Mouse (Mus musculus): Measurements from ENCODE around the gene Mnd1. TPM values are rescaled to one million over a fixed set of nuclear protein-coding genes. Genes with fewer than 3 reads are reported as not detected.

Gene Mnd1
- total RNA-seq (2021): 1 to 10 TPM; 2.8 to 3.1 TPM
- long read RNA-seq, partial matches to known transcripts: 0 of 2 reads
- long read RNA-seq, other reads (novel, unspliced or antisense): 0 of 2 reads

GRCm38 (mm10) chr3:84155558-84156006, at the start of gene Mnd1:
TSS of gene Mnd1 (minus strand) at chr3:84155786.
- peak; percentile 99 for DNase-seq (ENCODE audit: low spot score in 2 of 2)

- DNase-seq (ENCODE audit: low spot score in 2 of 2): no peak
Measured at GRCm38 (mm10) chr3:84204640-84205039, 49.1 kb upstream of the Mnd1 start.

- DNase-seq (ENCODE audit: low spot score in 2 of 2): peak; percentile 47 to 65
Measured at GRCm38 (mm10) chr3:84200559-84201420, 45.2 kb upstream of the Mnd1 start.

GRCm38 (mm10) chr3:84199516-84199915, 43.9 kb upstream of the Mnd1 start:
- DNase-seq (ENCODE audit: low spot score in 2 of 2): no peak

- no peak for DNase-seq (ENCODE audit: low spot score in 2 of 2)
Measured at GRCm38 (mm10) chr3:84198229-84198628, 42.6 kb upstream of the Mnd1 start.

- DNase-seq (ENCODE audit: low spot score in 2 of 2): no peak
Measured at GRCm38 (mm10) chr3:84193881-84194280, 38.3 kb upstream of the Mnd1 start.

- no peak for DNase-seq (ENCODE audit: low spot score in 2 of 2)
Measured at GRCm38 (mm10) chr3:84191141-84191881, 35.7 kb upstream of the Mnd1 start.

- no peak for DNase-seq (ENCODE audit: low spot score in 2 of 2)
Measured at GRCm38 (mm10) chr3:84190513-84191061, 35.0 kb upstream of the Mnd1 start.

GRCm38 (mm10) chr3:84189629-84190173, 34.1 kb upstream of the Mnd1 start:
- DNase-seq (ENCODE audit: low spot score in 2 of 2): no peak

GRCm38 (mm10) chr3:84181717-84182116, 26.1 kb upstream of the Mnd1 start:
- no peak for DNase-seq (ENCODE audit: low spot score in 2 of 2)

GRCm38 (mm10) chr3:84181102-84181501, 25.5 kb upstream of the Mnd1 start:
- DNase-seq (ENCODE audit: low spot score in 2 of 2): no peak

- DNase-seq (ENCODE audit: low spot score in 2 of 2): no peak
Measured at GRCm38 (mm10) chr3:84180304-84180703, 24.7 kb upstream of the Mnd1 start.

GRCm38 (mm10) chr3:84177834-84178233, 22.2 kb upstream of the Mnd1 start:
- no peak for DNase-seq (ENCODE audit: low spot score in 2 of 2)

GRCm38 (mm10) chr3:84175337-84176315, 20.0 kb upstream of the Mnd1 start:
- peak; percentile 78 to 82 for DNase-seq (ENCODE audit: low spot score in 2 of 2)

GRCm38 (mm10) chr3:84173581-84174154, 18.1 kb upstream of the Mnd1 start, which contains the start of gene Gm6525:
TSS of gene Gm6525 (plus strand) at chr3:84174104.
- no peak for DNase-seq (ENCODE audit: low spot score in 2 of 2)

- no peak for DNase-seq (ENCODE audit: low spot score in 2 of 2)
Measured at GRCm38 (mm10) chr3:84172406-84172805, 16.8 kb upstream of the Mnd1 start.

GRCm38 (mm10) chr3:84169393-84170005, 13.9 kb upstream of the Mnd1 start:
- DNase-seq (ENCODE audit: low spot score in 2 of 2): no peak

- no peak for DNase-seq (ENCODE audit: low spot score in 2 of 2)
Measured at GRCm38 (mm10) chr3:84168943-84169342, 13.4 kb upstream of the Mnd1 start.

- DNase-seq (ENCODE audit: low spot score in 2 of 2): no peak
Measured at GRCm38 (mm10) chr3:84166073-84166472, 10.5 kb upstream of the Mnd1 start.

All from layer of hippocampus, postnatal 10 days (tissue).